Mouse (Mus musculus): ENCODE data around the gene Defb47. TPM values are rescaled to one million over a fixed set of nuclear protein-coding genes. Genes with fewer than 3 reads are reported as not detected.

Defb47 gene
- polyA plus RNA-seq, 1 experiment from 2014 or later, result not detected

Other genes with a start within 250 kb of the Defb47 start
- 21.8 and 24.7 TPM in 2 replicates for gene Ints6, start 236.9 kb upstream of the Defb47 start, polyA plus RNA-seq (2014; fragmentation: Nextera tagmentation; extraction: Ambion mirVana)
- gene Wdfy2, start 160.4 kb upstream of the Defb47 start, polyA plus RNA-seq (2014; fragmentation: Nextera tagmentation; extraction: Ambion mirVana), result 11.0 and 12.0 TPM in 2 replicates
- gene Defb48, start 13.6 kb upstream of the Defb47 start, polyA plus RNA-seq (2014; fragmentation: Nextera tagmentation; extraction: Ambion mirVana), result not detected in 2 replicates
- gene Defb43, start 13.7 kb downstream of the Defb47 start, polyA plus RNA-seq (2014; fragmentation: Nextera tagmentation; extraction: Ambion mirVana), result not detected in 2 replicates
- gene Defb42, start 48.9 kb downstream of the Defb47 start, polyA plus RNA-seq (2014; fragmentation: Nextera tagmentation; extraction: Ambion mirVana), result 0.13 TPM in 1 of 2 replicates, not detected in the other
- not detected in 2 replicates for gene Defb30, start 51.9 kb downstream of the Defb47 start, polyA plus RNA-seq (2014; fragmentation: Nextera tagmentation; extraction: Ambion mirVana)

Measured in hindbrain, embryonic 14.5 days (tissue).